Mouse (Mus musculus) CH12.LX (cell line): Measurements from ENCODE around the gene Gm28047. TPM values are rescaled to one million over a fixed set of nuclear protein-coding genes. Genes with fewer than 3 reads are reported as not detected.

Source experiments
- DNase-seq: peaks from one replicate; pipeline ENCODE4 v3.0.0-alpha.2; 2013; ENCODE audit errors: extremely low read depth
- H3K27ac ChIP-seq: 2 replicates; pipeline ENCODE4 v1.5.1; 2012; ENCODE audit warnings: low read depth, mild to moderate bottlenecking, control low read depth, moderate library complexity; ENCODE audit not compliant: insufficient read depth
- H3K27me3 ChIP-seq: replicated peaks from 2 replicates; pipeline ENCODE3; 2012; ENCODE audit warnings: inconsistent platforms
- H3K36me3 ChIP-seq, 2 experiments: replicated peaks in 1 of 2; 2 replicates each; pipeline versions ENCODE3 to v1.6.1; 2012; ENCODE audit warnings: inconsistent platforms in 1 of 2, low read length in 1 of 2, mild to moderate bottlenecking in 1 of 2, mixed read lengths in 1 of 2, moderate library complexity in 1 of 2; ENCODE audit not compliant: control insufficient read depth in 1 of 2, insufficient read depth in 1 of 2
- H3K4me1 ChIP-seq, 2 experiments: 2 replicates each; pipeline ENCODE4 v1.6.1; 2012; ENCODE audit warnings: inconsistent platforms in 1 of 2, moderate library complexity in 1 of 2; ENCODE audit not compliant: insufficient read depth in 2 of 2, control insufficient read depth in 1 of 2
- H3K4me2 ChIP-seq: 2 replicates; pipeline ENCODE4 v1.6.1; 2012; ENCODE audit warnings: low read depth, mild to moderate bottlenecking, control low read depth; ENCODE audit not compliant: poor library complexity, insufficient read depth, severe bottlenecking
- H3K4me3 ChIP-seq, 3 experiments: fragments of 150-350 bp in 1 of 3; sonication (generic) in 1 of 3; replicated peaks in 1 of 3; 2 replicates each; pipeline versions ENCODE3 to v1.5.1; 2011 to 2012; ENCODE audit warnings: low read depth in 2 of 3, low read length in 2 of 3, mild to moderate bottlenecking in 2 of 3, moderate library complexity in 2 of 3, control low read depth in 1 of 3, improper control_type of control experiment in 1 of 3, inconsistent platforms in 1 of 3, mixed read lengths in 1 of 3; ENCODE audit not compliant: poor library complexity in 1 of 3
- H3K79me2 ChIP-seq: replicated peaks from 2 replicates; pipeline ENCODE4 v1.6.1; 2012; ENCODE audit warnings: mild to moderate bottlenecking, moderate library complexity; ENCODE audit not compliant: control insufficient read depth, poor library complexity, insufficient read depth, severe bottlenecking; ENCODE audit errors: extremely low read depth
- H3K9ac ChIP-seq: 2 replicates; pipeline ENCODE4 v1.6.1; 2012; ENCODE audit warnings: low read depth, mild to moderate bottlenecking, control low read depth, moderate library complexity; ENCODE audit not compliant: insufficient read depth
- H3K9me3 ChIP-seq: replicated peaks from 2 replicates; pipeline ENCODE3; 2012; ENCODE audit warnings: low read length, inconsistent platforms, mixed read lengths
- BHLHE40 ChIP-seq: IDR thresholded peaks from 2 replicates; pipeline ENCODE4 v1.6.1; 2011; ENCODE audit warnings: mild to moderate bottlenecking, low read depth, low read length, improper control_type of control experiment
- CHD2 ChIP-seq: IDR thresholded peaks from 2 replicates; pipeline ENCODE4 v1.6.1; 2011; ENCODE audit warnings: low read length, improper control_type of control experiment
- CTCF ChIP-seq, 2 experiments: IDR thresholded peaks in 1 of 2; conservative IDR thresholded peaks in 1 of 2; 2 replicates each; pipeline ENCODE4 v1.5.1; 2011 to 2012; ENCODE audit warnings: low read depth in 2 of 2, low read length in 2 of 2, improper control_type of control experiment in 1 of 2, inconsistent platforms in 1 of 2, mild to moderate bottlenecking in 1 of 2, moderate library complexity in 1 of 2
- ELF1 ChIP-seq: IDR thresholded peaks from 2 replicates; pipeline ENCODE4 v1.6.1; 2014; ENCODE audit warnings: low read depth, mild to moderate bottlenecking, inconsistent platforms, low read length, improper control_type of control experiment
- GABPA ChIP-seq: IDR thresholded peaks from 2 replicates; pipeline ENCODE4 v1.6.1; 2012; ENCODE audit warnings: low read depth, low read length, improper control_type of control experiment, inconsistent platforms; ENCODE audit not compliant: insufficient replicate concordance
- HCFC1 ChIP-seq: IDR thresholded peaks from 2 replicates; pipeline ENCODE4 v1.6.1; 2012; ENCODE audit warnings: low read depth, mild to moderate bottlenecking, inconsistent platforms, low read length, improper control_type of control experiment
- JUN ChIP-seq: IDR thresholded peaks from 2 replicates; pipeline ENCODE4 v1.6.1; 2011; ENCODE audit warnings: low read depth, mild to moderate bottlenecking, low read length, improper control_type of control experiment, moderate library complexity; ENCODE audit not compliant: insufficient read depth
- JUND ChIP-seq: conservative IDR thresholded peaks from 2 replicates; pipeline ENCODE4 v1.6.1; 2011; ENCODE audit warnings: low read depth, low read length, improper control_type of control experiment
- KAT2A ChIP-seq: IDR thresholded peaks from 2 replicates; pipeline ENCODE4 v1.6.1; 2012; ENCODE audit warnings: low read length, improper control_type of control experiment, inconsistent platforms; ENCODE audit not compliant: insufficient replicate concordance
- MAX ChIP-seq: IDR thresholded peaks from 2 replicates; pipeline ENCODE4 v1.6.1; 2011; ENCODE audit warnings: low read length, improper control_type of control experiment
- MEF2A ChIP-seq: IDR thresholded peaks from 2 replicates; pipeline ENCODE4 v1.6.1; 2014; ENCODE audit warnings: low read depth, mild to moderate bottlenecking, inconsistent platforms, low read length, improper control_type of control experiment, borderline replicate concordance
- MYC ChIP-seq: IDR thresholded peaks from 2 replicates; pipeline ENCODE4 v1.6.1; 2011; ENCODE audit warnings: low read depth, mild to moderate bottlenecking, improper control_type of control experiment, low read length
- PAX5 ChIP-seq: IDR thresholded peaks from 2 replicates; pipeline ENCODE4 v1.6.1; 2012; ENCODE audit warnings: low read length, inconsistent platforms, mixed read lengths
- POLR2AphosphoS2 ChIP-seq: IDR thresholded peaks from 2 replicates; pipeline ENCODE4 v1.6.1; 2011; ENCODE audit warnings: low read depth, low read length, improper control_type of control experiment
- SIN3A ChIP-seq: IDR thresholded peaks from 2 replicates; pipeline ENCODE4 v1.6.1; 2012; ENCODE audit warnings: low read length, improper control_type of control experiment, inconsistent platforms
- TBP ChIP-seq: conservative IDR thresholded peaks from 2 replicates; pipeline ENCODE4 v1.6.1; 2011; ENCODE audit warnings: low read depth, low read length, improper control_type of control experiment
- USF1 ChIP-seq: IDR thresholded peaks from 2 replicates; pipeline ENCODE4 v1.6.1; 2014; ENCODE audit warnings: low read depth, mild to moderate bottlenecking, inconsistent platforms, low read length, improper control_type of control experiment
- USF2 ChIP-seq: conservative IDR thresholded peaks from 2 replicates; pipeline ENCODE4 v1.6.1; 2011; ENCODE audit warnings: low read depth, low read length, improper control_type of control experiment
- ZC3H11A ChIP-seq: IDR thresholded peaks from 2 replicates; pipeline ENCODE4 v1.6.1; 2012; ENCODE audit warnings: low read depth, mild to moderate bottlenecking, inconsistent platforms, low read length, improper control_type of control experiment
- ZNF384 ChIP-seq: IDR thresholded peaks from 2 replicates; pipeline ENCODE4 v1.6.1; 2012; ENCODE audit warnings: low read depth, low read length, improper control_type of control experiment, inconsistent platforms
- dilution Hi-C: fragments of 300-500 bp; cut with MboI; formaldehyde crosslinking; loops from 2 replicates; pipeline ENCODE4 v1.14.3; 2020; ENCODE audit warnings: low sequenced_read_pairs; ENCODE audit not compliant: extremely low pct_unique_long_range_greater_than_20kb, extremely low pct_ligation_motif_present
- in situ Hi-C: fragments of 300-500 bp; cut with MboI; formaldehyde crosslinking; loops from 3 replicates; pipeline ENCODE4 v1.14.3; 2019; ENCODE audit warnings: low sequenced_read_pairs, low pct_ligation_motif_present, low pct_unique_long_range_greater_than_20kb, mixed read lengths
- polyA plus RNA-seq: library from polyadenylated mRNA; unstranded; fragments of >175 nt; gene quantifications from 2 replicates; pipeline ENCODE4 v1.2.1, GENCODE M21; 2012; ENCODE audit warnings: low read depth; ENCODE audit not compliant: insufficient read length
- total RNA-seq, 2 experiments: library from RNA; depleted of rRNA; stranded (reverse); fragments of 300-350 nt in 1 of 2; fragments of >200 nt in 1 of 2; gene quantifications; 2 replicates each; pipeline ENCODE4 v1.2.3; 2012 to 2014

Gm28047 gene
- total and polyA plus RNA-seq, 3 experiments: not detected

DNA sequence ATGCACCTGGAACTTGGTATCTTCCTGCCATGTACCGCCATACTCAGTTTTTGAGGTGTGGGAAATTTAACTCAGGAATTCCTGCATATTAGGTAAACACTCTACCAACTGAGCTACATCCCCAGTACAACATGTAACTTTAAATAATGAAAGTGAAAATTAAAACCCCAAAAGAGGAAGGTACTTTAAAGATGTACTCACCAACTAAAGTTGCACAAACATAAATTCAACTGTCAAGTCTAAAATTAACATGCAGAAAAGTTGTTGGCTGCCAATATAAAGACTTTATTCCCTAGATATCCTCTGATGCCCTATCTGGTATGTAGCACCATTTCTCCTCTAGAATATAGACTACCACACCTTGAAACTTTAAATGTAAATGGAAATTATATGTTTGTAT lies 7.2 kb downstream of the Gm28047 start:
- Histone ChIP-seq H3K4me1 (peaks cover 0 to 32% of the 10 kb centered on the region in 2 experiments; a peak in 2 of 4 replicates), H3K9ac (no peak overlapping the region), H3K9me3 (peaks cover 2% of the 10 kb centered on the region), H3K4me2 (no peak overlapping the region), H3K4me3 (no peak overlapping the region), H3K27ac (no peak overlapping the region), H3K27me3 (no peaks in the 10 kb centered on the region), H3K36me3 (peaks cover 0 to 37% of the 10 kb centered on the region in 2 experiments), H3K79me2 (peaks cover 9% of the 10 kb centered on the region)
- TF ChIP-seq ZC3H11A (no peak), GABPA (no peak), CTCF (conservative IDR thresholded peaks at IDR 0.05 in 1 of 2, IDR thresholded peaks at IDR 0.05 in 1 of 2; ENCODE audit: low read depth in 2 of 2, low read length in 2 of 2) (no peak)
- in situ Hi-C loops: no loop called here
- no peak for DNase-seq
- dilution Hi-C loops: no loop called here

DNA sequence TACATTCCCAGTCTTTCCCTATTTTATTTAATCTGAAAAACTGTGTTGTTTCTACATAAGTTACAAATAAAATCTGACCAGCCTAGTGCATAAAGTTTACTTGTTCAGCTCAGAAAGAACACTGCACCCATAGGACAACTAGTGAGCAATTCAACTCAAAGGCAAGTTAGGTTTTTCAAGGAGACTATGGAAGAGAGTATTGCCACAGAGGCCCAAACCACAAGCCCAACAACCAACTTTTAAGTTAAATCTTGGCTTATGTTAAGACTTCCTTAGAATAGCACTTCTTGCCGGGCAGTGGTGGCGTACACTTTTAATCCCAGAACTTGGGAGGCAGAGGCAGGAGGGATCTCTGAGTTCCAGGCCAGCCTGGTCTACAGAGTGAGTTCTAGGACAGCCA lies 8.7 kb downstream of the Gm28047 start:
- H3K27ac ChIP-seq: no peak overlapping the region
- H3K4me1 ChIP-seq: peaks cover 0 to 23% of the 10 kb centered on the region in 2 experiments; a peak in 2 of 4 replicates
- peaks cover 7% of the 10 kb centered on the region for H3K79me2 ChIP-seq
- peaks cover 0 to 39% of the 10 kb centered on the region in 2 experiments for H3K36me3 ChIP-seq
- in situ Hi-C loops (no loop called here), dilution Hi-C loops (no loop called here)
- H3K9me3 ChIP-seq: peaks cover 2% of the 10 kb centered on the region
- no peak for DNase-seq
- no peak overlapping the region for H3K4me2 ChIP-seq
- TF ChIP-seq USF2: no peak
- no peak for TF ChIP-seq SIN3A
- no peak for TF ChIP-seq CHD2
- TF ChIP-seq MAX: no peak
- TF ChIP-seq KAT2A: no peak
- no peak for TF ChIP-seq PAX5
- no peak for TF ChIP-seq JUND
- TF ChIP-seq USF1: no peak
- no peak for TF ChIP-seq ZC3H11A
- TF ChIP-seq ELF1: no peak
- TF ChIP-seq ZNF384: no peak
- no peak for TF ChIP-seq JUN
- no peak for TF ChIP-seq MYC
- no peak for TF ChIP-seq HCFC1
- TF ChIP-seq BHLHE40: no peak
- TF ChIP-seq TBP: no peak
- no peak for TF ChIP-seq MEF2A
- TF ChIP-seq POLR2AphosphoS2: no peak
- H3K27me3 ChIP-seq: no peaks in the 10 kb centered on the region
- H3K4me3 ChIP-seq: no peak overlapping the region
- no peak overlapping the region for H3K9ac ChIP-seq
